Mouse (Mus musculus) hindbrain, embryonic 11.5 days (tissue): Measurements from ENCODE around the gene Bpifb9b. TPM values are rescaled to one million over a fixed set of nuclear protein-coding genes. Genes with fewer than 3 reads are reported as not detected.
"Not testable (repeated sequence)": the region's sequence is repeated elsewhere in the genome, so short reads cannot be mapped to it uniquely, and the experiment has no call there.

Source experiments
- ATAC-seq: fragments of 200-750 bp; cut with Nextera tagmentation; 2 replicates; pipeline ENCODE4 v1.8.0; 2017; ENCODE audit warnings: mild to moderate bottlenecking, moderate TSS enrichment, moderate library complexity; ENCODE audit not compliant: low FRiP score
- DNase-seq: peaks from one replicate; pipeline ENCODE4 v3.0.0-alpha.2; 2015; ENCODE audit warnings: low spot score
- H3K27ac ChIP-seq: fragments of 300-500 bp; sonication (generic); 2 replicates; pipeline ENCODE4 v1.5.1; 2014; ENCODE audit warnings: mild to moderate bottlenecking, low read depth, low read length
- H3K27me3 ChIP-seq: fragments of 300-500 bp; sonication (generic); 2 replicates; pipeline ENCODE4 v1.6.1; 2014; ENCODE audit warnings: mild to moderate bottlenecking, low read length, moderate library complexity, mixed read lengths; ENCODE audit not compliant: control insufficient read depth, insufficient read depth
- H3K36me3 ChIP-seq: fragments of 300-500 bp; sonication (generic); 2 replicates; pipeline ENCODE4 v1.6.1; 2014; ENCODE audit warnings: mild to moderate bottlenecking, low read length, moderate library complexity, mixed read lengths; ENCODE audit not compliant: control insufficient read depth, insufficient read depth
- H3K4me1 ChIP-seq: fragments of 300-500 bp; sonication (generic); replicated peaks from 2 replicates; pipeline ENCODE4 v1.6.1; 2014; ENCODE audit warnings: low read length, mixed read lengths; ENCODE audit not compliant: control insufficient read depth, insufficient read depth
- H3K4me2 ChIP-seq: fragments of 300-500 bp; sonication (generic); replicated peaks from 2 replicates; pipeline ENCODE4 v1.6.1; 2014; ENCODE audit warnings: mild to moderate bottlenecking, low read depth, low read length
- H3K4me3 ChIP-seq: fragments of 300-500 bp; sonication (generic); 2 replicates; pipeline ENCODE4 v1.5.1; 2014; ENCODE audit warnings: low read depth, low read length
- H3K9ac ChIP-seq: fragments of 300-500 bp; sonication (generic); 2 replicates; pipeline ENCODE4 v1.6.1; 2014; ENCODE audit warnings: low read depth, low read length
- H3K9me3 ChIP-seq: fragments of 300-500 bp; sonication (generic); 2 replicates; pipeline ENCODE4 v1.6.1; 2016; ENCODE audit warnings: low read length; ENCODE audit not compliant: control insufficient read depth
- WGBS: fragments of 180-500 bp; shearing (Covaris S2); extraction: QIAGEN DNeasy Blood & Tissue Kit; methylation state at CpG from one replicate; pipeline ENCODE4 v1.1.7; 2014; 5-methylcytosine and 5-hydroxymethylcytosine counted together
- polyA plus RNA-seq: library from polyadenylated mRNA; unstranded; fragments of >200 nt; fragmentation: Nextera tagmentation; extraction: Ambion mirVana; gene quantifications from 2 replicates; pipeline ENCODE4 v1.2.1, GENCODE M21; 2014

The Bpifb9b gene
- not detected in 2 replicates for polyA plus RNA-seq

- not testable (repeated sequence) for H3K27ac ChIP-seq, H3K4me2 ChIP-seq, ATAC-seq, H3K9ac ChIP-seq, H3K9me3 ChIP-seq, H3K36me3 ChIP-seq, H3K4me3 ChIP-seq, DNase-seq, H3K4me1 ChIP-seq, H3K27me3 ChIP-seq
- WGBS: 85% methylated on average over 4 of the region's 4 CpGs
Observed at GRCm38 (mm10) chr2:154306927-154307326, at the start of gene Bpifb9b. TSS of gene Bpifb9b (plus strand) at chr2:154307227.

GRCm38 (mm10) chr2:154257554-154257953 lies 49.5 kb upstream of the Bpifb9b start, which contains the start of gene Bpifb9a:
TSS of gene Bpifb9a (plus strand) at chr2:154257854.
- H3K9me3 ChIP-seq, DNase-seq, H3K9ac ChIP-seq, H3K36me3 ChIP-seq, H3K27me3 ChIP-seq, H3K27ac ChIP-seq, H3K4me3 ChIP-seq, H3K4me2 ChIP-seq, ATAC-seq, H3K4me1 ChIP-seq: not testable (repeated sequence)
- WGBS: 86% methylated on average over 5 of the region's 5 CpGs

GRCm38 (mm10) chr2:154264397-154264796 lies 42.6 kb upstream of the Bpifb9b start:
- H3K27ac ChIP-seq, H3K4me3 ChIP-seq, ATAC-seq, H3K4me1 ChIP-seq, H3K9ac ChIP-seq, H3K27me3 ChIP-seq, DNase-seq, H3K4me2 ChIP-seq, H3K9me3 ChIP-seq, H3K36me3 ChIP-seq: not testable (repeated sequence)
- WGBS: 75% methylated on average over 3 of the region's 3 CpGs

GRCm38 (mm10) chr2:154291866-154292265 lies 15.2 kb upstream of the Bpifb9b start:
- WGBS: 83% methylated on average over 3 of the region's 3 CpGs
- not testable (repeated sequence) for H3K36me3 ChIP-seq, H3K27ac ChIP-seq, H3K4me3 ChIP-seq, DNase-seq, H3K4me1 ChIP-seq, H3K4me2 ChIP-seq, H3K9ac ChIP-seq, H3K27me3 ChIP-seq, ATAC-seq, H3K9me3 ChIP-seq

GRCm38 (mm10) chr2:154292833-154293232 lies 14.2 kb upstream of the Bpifb9b start:
- Histone ChIP-seq H3K4me2 (no peak overlapping the region), H3K27ac (no peak overlapping the region), H3K27me3 (no peaks in the 10 kb centered on the region), H3K9me3 (no peaks in the 10 kb centered on the region), H3K4me3 (no peak overlapping the region), H3K9ac (no peak overlapping the region), H3K4me1 (no peaks in the 10 kb centered on the region), H3K36me3 (no peaks in the 10 kb centered on the region)
- WGBS: 92% methylated on average over 1 of the region's 1 CpGs
- DNase-seq (no peak), ATAC-seq (no peak)

GRCm38 (mm10) chr2:154294746-154295145 lies 12.3 kb upstream of the Bpifb9b start:
- WGBS: under 1% methylated on average over 10 of the region's 10 CpGs
- not testable (repeated sequence) for H3K27me3 ChIP-seq, H3K4me3 ChIP-seq, ATAC-seq, H3K36me3 ChIP-seq, H3K4me1 ChIP-seq, H3K27ac ChIP-seq, H3K9ac ChIP-seq, H3K9me3 ChIP-seq, H3K4me2 ChIP-seq
- DNase-seq: peak; percentile 76

- Histone ChIP-seq H3K27ac (no peak overlapping the region), H3K4me3 (no peak overlapping the region), H3K4me2 (no peak overlapping the region), H3K9ac (no peak overlapping the region), H3K4me1 (no peaks in the 10 kb centered on the region), H3K27me3 (no peaks in the 10 kb centered on the region), H3K36me3 (no peaks in the 10 kb centered on the region), H3K9me3 (no peaks in the 10 kb centered on the region)
- ATAC-seq (peak; percentile 64; the same call in 1 of the 2 replicates), DNase-seq (peak; percentile 85)
- 7% methylated on average over 1 of the region's 1 CpGs for WGBS
Observed at GRCm38 (mm10) chr2:154300496-154300895, 6.5 kb upstream of the Bpifb9b start.

GRCm38 (mm10) chr2:154301763-154302162 lies 5.3 kb upstream of the Bpifb9b start:
- H3K36me3 ChIP-seq: no peaks in the 10 kb centered on the region
- no peaks in the 10 kb centered on the region for H3K27me3 ChIP-seq
- WGBS: 80% methylated on average over 3 of the region's 3 CpGs
- ATAC-seq (no peak), DNase-seq (no peak)
- no peak overlapping the region for H3K4me2 ChIP-seq
- no peak overlapping the region for H3K9ac ChIP-seq
- H3K27ac ChIP-seq: no peak overlapping the region
- H3K4me3 ChIP-seq: no peak overlapping the region
- no peaks in the 10 kb centered on the region for H3K9me3 ChIP-seq
- H3K4me1 ChIP-seq: no peaks in the 10 kb centered on the region

- 88% methylated on average over 1 of the region's 3 CpGs for WGBS
Observed at GRCm38 (mm10) chr2:154304604-154305003, 2.4 kb upstream of the Bpifb9b start.

More at GRCm38 (mm10) chr2:154304604-154305003, 2.4 kb upstream of the Bpifb9b start:
- H3K9ac ChIP-seq, H3K4me3 ChIP-seq, H3K9me3 ChIP-seq, H3K4me2 ChIP-seq, DNase-seq, H3K27me3 ChIP-seq, H3K4me1 ChIP-seq, ATAC-seq, H3K27ac ChIP-seq, H3K36me3 ChIP-seq: not testable (repeated sequence)
